In the genomic region with DNA sequence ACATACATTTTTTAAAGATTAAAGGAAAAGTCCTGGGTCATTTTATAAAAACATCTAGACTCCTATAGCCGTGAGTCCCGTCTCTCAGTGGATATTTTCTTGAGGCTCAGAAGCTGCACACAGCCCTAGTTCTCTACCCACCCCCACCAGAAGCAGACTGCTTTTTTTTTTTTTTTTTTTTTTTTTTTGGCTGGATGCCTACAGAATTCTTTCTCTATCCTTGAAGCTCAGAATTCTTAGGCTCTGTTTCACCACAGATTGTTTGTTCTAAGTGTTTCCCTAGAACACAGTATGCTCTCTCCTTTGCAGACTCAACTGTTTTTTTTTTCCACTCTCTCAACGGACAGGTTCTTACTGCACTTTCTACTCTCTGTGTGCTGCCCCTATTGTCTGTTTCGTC, we compare ENCODE assay signal across 22 mouse cellular contexts.
DNase-seq lines count a peak whose midpoint lies in the region; ATAC-seq and TF ChIP-seq lines count a peak whose summit lies in the region.
"Had no signal": no experiment of that assay in that cellular context is flagged by ENCODE, and none has a peak within 500 bp of the region (broad histone marks: within the 10 kb centered on the region; RNA-seq: fewer than 3 reads in every experiment).

No protein-coding gene starts in this region.

- TF ChIP-seq CTCF in kidney, postnatal 0 days (IDR thresholded peaks at IDR 0.05; ENCODE audit: low read depth), result no peak
- no peak for TF ChIP-seq CTCF in embryonic fibroblast, embryonic 13.5 days (IDR thresholded peaks at IDR 0.05; ENCODE audit: borderline replicate concordance, insufficient read depth, low read length)

- H3K4me2 ChIP-seq in kidney, postnatal 0 days (ENCODE audit: low read length), result no peak overlapping the region
- no peak overlapping the region for H3K4me2 ChIP-seq in kidney, embryonic 14.5 days (replicated peaks; ENCODE audit: low read depth, low read length)
- H3K4me2 ChIP-seq: liver, embryonic 11.5 days had no signal

- no peaks in the 10 kb centered on the region for H3K36me3 ChIP-seq in heart, embryonic 10.5 days
- H3K36me3 ChIP-seq in kidney, postnatal 0 days (ENCODE audit: insufficient read depth, low read length), result no peaks in the 10 kb centered on the region
- no peaks in the 10 kb centered on the region for H3K36me3 ChIP-seq in kidney, embryonic 14.5 days (ENCODE audit: control insufficient read depth, insufficient read depth, low read length)

- no peak for DNase-seq in heart, embryonic 10.5 days (ENCODE audit: low spot score)
- DNase-seq in heart, adult 8-10 months (ENCODE audit: low spot score), result no peak
- peak; percentile 49 for DNase-seq in kidney, postnatal 0 days (ENCODE audit: low spot score)
- peak; percentile 43 for DNase-seq in 3T3-L1 (ENCODE audit: low read depth, low spot score)
- DNase-seq in urinary bladder, postnatal 25 days (ENCODE audit: low spot score), result no peak
- no peak for DNase-seq in retina, postnatal 1 day
- DNase-seq: adrenal gland, postnatal 14 days; cerebellum, adult 11-12 months; cerebellum, postnatal 14 days; embryo, embryonic 11 days; gastrocnemius, postnatal 14 days; heart, adult 18-20 months; kidney, adult 8-10 months; kidney, postnatal 36 days; lung, postnatal 14 days; midbrain, embryonic 14.5 days had no signal

- H3K27me3 ChIP-seq in heart, embryonic 10.5 days (ENCODE audit: insufficient read depth, poor library complexity, severe bottlenecking), result no peaks in the 10 kb centered on the region
- H3K27me3 ChIP-seq in kidney, postnatal 0 days (ENCODE audit: insufficient read depth, low read length), result no peaks in the 10 kb centered on the region
- H3K27me3 ChIP-seq in kidney, embryonic 14.5 days (ENCODE audit: control insufficient read depth, insufficient read depth, low read length), result no peaks in the 10 kb centered on the region
- H3K27me3 ChIP-seq: megakaryocyte, embryonic 14.5 days had no signal

- no peaks in the 10 kb centered on the region for H3K9me3 ChIP-seq in heart, embryonic 10.5 days
- no peaks in the 10 kb centered on the region for H3K9me3 ChIP-seq in kidney, postnatal 0 days (replicated peaks; ENCODE audit: low read length)
- H3K9me3 ChIP-seq in kidney, embryonic 14.5 days (ENCODE audit: control insufficient read depth, low read length), result no peaks in the 10 kb centered on the region
- H3K9me3 ChIP-seq: megakaryocyte, embryonic 14.5 days had no signal

- TF ChIP-seq POLR2A in embryonic fibroblast, embryonic 13.5 days (IDR thresholded peaks at IDR 0.05; ENCODE audit: low read depth, low read length), result no peak

- 67% methylated on average over 4 of the region's 4 CpGs for WGBS in heart, embryonic 10.5 days
- WGBS in kidney, postnatal 0 days, result 60% methylated on average over 4 of the region's 4 CpGs
- 65% methylated on average over 4 of the region's 4 CpGs for WGBS in kidney, embryonic 14.5 days

- 0 out of 2 replicates have a peak overlapping the region, but pooled peaks have one; percentile 22 for H3K27ac ChIP-seq in heart, embryonic 10.5 days
- no peak overlapping the region for H3K27ac ChIP-seq in kidney, postnatal 0 days
- H3K27ac ChIP-seq in kidney, embryonic 14.5 days (ENCODE audit: low read depth, low read length), result no peak overlapping the region
- peak overlapping the region; percentile 76 for H3K27ac ChIP-seq in embryonic fibroblast, embryonic 13.5 days (ENCODE audit: insufficient read depth, low read length)
- H3K27ac ChIP-seq: hindbrain, postnatal 0 days had no signal

- ATAC-seq in kidney, postnatal 0 days (replicated peaks; ENCODE audit: low FRiP score, low read depth), result no peak
- ATAC-seq in kidney, embryonic 14.5 days (ENCODE audit: low FRiP score, low TSS enrichment), result no peak
- ATAC-seq: hindbrain, postnatal 0 days; Patski had no signal

- no peak overlapping the region for H3K9ac ChIP-seq in kidney, postnatal 0 days (ENCODE audit: low read depth, low read length)
- H3K9ac ChIP-seq in kidney, embryonic 14.5 days (ENCODE audit: low read depth, low read length), result no peak overlapping the region

- H3K4me3 ChIP-seq in heart, embryonic 10.5 days, result no peak overlapping the region
- H3K4me3 ChIP-seq in kidney, postnatal 0 days (replicated peaks; ENCODE audit: low read depth, low read length), result no peak overlapping the region
- no peak overlapping the region for H3K4me3 ChIP-seq in kidney, embryonic 14.5 days (ENCODE audit: low read length)
- H3K4me3 ChIP-seq in embryonic fibroblast, embryonic 13.5 days (ENCODE audit: insufficient read depth, low read length), result no peak overlapping the region
- H3K4me3 ChIP-seq: megakaryocyte, embryonic 14.5 days had no signal

- H3K4me1 ChIP-seq in heart, embryonic 10.5 days, result no peaks in the 10 kb centered on the region
- H3K4me1 ChIP-seq in kidney, postnatal 0 days (replicated peaks; ENCODE audit: insufficient read depth, low read length), result no peaks in the 10 kb centered on the region
- no peaks in the 10 kb centered on the region for H3K4me1 ChIP-seq in kidney, embryonic 14.5 days (ENCODE audit: control insufficient read depth, insufficient read depth, low read length)
- peaks cover 8% of the 10 kb centered on the region for H3K4me1 ChIP-seq in embryonic fibroblast, embryonic 13.5 days (ENCODE audit: control insufficient read depth, insufficient read depth, low read length)
- H3K4me1 ChIP-seq: megakaryocyte, embryonic 14.5 days had no signal

Comparison
In these comparisons a context has a peak if more than half of its experiments do, and no peak if none do; other contexts are left out.
1. DNase-seq: peak in kidney, postnatal 0 days (single experiment) and 3T3-L1 (single experiment); none in heart, embryonic 10.5 days (single experiment), heart, adult 8-10 months (single experiment), urinary bladder, postnatal 25 days (single experiment) and retina, postnatal 1 day (single experiment).
2. H3K27ac ChIP-seq: peak in heart, embryonic 10.5 days (single experiment) and embryonic fibroblast, embryonic 13.5 days (single experiment); none in kidney, postnatal 0 days (single experiment) and kidney, embryonic 14.5 days (single experiment).